Mouse (Mus musculus): ENCODE data around the gene Akap2.

Akap2 gene

DNA sequence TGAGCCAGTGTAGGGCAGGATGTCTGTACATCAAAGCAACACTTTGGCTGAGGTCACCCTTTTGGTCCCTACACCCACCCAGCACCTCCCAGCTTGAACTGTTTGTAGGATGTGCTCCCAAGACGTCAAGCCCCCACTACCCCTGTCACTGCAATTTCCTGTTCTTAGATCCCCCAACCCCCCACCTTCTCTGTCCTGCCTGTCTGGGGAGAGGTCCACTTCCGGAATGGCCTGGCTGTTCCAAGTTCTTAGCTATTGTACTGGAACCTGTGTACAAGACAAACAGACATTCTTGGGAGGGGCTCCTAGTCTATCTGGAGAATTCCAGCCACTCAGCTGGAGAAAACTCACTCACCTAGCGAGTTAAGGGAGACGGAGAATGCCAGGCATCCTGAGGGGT lies 116.7 kb downstream of the Akap2 start:
- DNase-seq (ENCODE audit: low spot score): no peak

DNA sequence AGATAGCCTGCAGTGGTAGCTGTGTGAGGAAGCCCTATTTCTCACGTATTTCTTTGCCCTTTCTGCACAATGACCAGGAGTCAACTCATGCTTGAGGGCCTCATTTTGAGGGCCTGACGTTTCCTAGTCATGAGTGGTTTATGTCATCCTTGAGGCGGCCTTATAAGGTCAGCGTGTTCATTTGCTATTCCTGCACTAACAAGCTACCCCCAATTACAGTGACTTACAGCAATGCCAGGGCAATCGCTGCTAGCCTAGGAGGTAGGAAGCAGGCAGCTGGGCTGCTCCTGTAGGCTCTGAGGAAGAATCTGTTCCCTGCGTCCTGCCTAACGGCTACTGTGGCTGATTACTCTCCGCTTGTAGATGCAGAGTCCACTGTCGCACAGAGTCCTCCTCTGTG lies 119.6 kb downstream of the Akap2 start:
- no peak for DNase-seq (ENCODE audit: low spot score)

DNA sequence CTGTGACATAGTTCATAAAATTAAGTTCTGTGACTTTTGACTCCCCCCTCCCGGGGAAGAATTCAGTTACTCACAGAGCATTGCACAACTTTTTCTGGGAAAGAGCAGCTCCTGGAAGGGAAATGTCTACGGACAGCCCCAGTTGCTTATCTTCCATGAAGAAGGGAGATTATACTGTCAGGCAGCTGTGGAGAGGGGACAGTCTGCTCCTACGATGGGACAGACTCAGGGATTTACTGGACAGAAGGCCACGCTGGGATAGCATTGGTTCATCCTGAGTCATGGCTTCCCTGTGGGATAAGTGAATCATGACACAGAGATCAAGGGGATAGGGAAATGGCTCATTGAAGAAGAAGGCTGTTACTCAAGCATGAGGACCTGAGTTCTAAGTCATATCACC lies 121.9 kb downstream of the Akap2 start:
- peak; percentile 65 for DNase-seq (ENCODE audit: low spot score)

DNA sequence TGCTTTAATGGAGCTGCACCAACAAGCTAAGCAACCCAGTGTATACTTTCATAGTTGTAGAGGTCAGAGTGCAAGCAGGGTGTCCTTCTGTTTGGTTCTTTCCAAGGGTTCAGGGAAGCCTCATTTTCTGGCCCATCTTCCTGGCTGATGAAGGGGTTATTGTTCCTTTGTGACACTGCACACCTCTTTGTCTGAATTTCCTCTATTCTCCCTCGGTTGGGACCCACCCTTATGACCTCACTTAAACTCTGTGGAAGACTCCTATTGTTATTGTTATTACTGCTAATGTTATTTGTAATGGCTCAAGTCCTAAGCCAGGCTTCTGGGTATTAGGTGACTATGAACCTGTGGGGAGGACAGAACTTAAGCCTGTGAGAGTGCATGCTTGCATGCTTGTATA lies 124.5 kb downstream of the Akap2 start:
- no peak for DNase-seq (ENCODE audit: low spot score)

DNA sequence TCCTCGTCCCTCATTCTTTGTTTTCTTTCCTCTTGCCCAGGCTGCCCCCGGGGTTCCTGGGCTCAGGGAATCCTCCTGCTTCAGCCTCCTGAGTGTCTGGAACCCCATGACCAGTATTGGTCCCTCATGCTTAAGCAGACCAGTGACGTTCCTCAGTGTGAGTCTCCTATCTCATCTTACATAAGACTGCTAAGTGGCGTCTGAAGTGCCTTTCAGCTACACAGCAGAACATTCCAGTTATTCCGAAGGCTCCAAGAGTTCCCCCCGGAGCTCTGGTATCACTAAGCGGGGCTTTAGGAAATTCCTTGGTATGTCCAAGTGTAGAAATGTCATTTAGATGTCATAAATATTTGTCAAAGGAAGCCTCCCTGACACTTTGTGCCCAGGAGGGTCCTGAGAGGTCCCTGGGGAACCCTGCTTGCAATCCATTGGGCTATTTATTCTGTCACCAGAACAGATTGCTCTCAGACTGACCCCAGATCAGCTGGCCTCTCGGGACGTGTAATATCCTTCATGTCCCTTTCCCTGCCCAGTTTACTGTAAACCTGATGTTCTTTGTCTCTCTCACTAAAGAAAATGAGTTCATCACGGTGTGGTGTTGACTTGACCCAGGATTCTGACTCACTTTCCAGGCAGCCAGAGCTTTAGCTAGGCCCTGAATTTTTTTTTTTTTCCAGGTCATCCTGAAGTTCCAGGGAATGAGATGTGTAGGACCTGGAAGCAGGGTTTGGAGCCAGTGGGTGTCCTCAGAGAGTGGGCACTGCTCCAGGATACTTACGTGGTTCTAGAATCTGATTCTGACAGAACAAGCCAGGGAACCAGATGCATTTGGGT lies 125.2 kb downstream of the Akap2 start:
- DNase-seq (ENCODE audit: low spot score): no peak

DNA sequence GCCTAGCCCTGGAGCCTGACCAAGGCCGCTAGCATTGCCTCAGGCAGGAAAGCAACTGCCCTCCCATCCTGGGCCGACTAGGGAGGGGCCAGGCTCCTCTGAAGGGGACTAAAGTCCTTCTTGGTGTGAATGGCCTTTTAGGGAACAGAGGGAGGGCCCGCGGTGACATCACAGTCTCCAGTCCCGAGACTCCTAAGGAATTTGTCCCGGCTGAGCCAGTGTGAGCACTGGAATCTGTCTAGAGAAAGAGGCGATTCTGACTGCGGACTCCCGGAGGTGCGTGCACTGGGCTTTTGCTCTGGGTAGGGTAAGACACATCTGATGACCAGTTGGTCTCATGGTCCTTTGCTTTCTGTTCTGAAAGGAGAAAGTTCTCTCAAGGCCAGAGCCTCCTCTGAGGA lies 127.6 kb downstream of the Akap2 start:
- peak; percentile 86 for DNase-seq (ENCODE audit: low spot score)

DNA sequence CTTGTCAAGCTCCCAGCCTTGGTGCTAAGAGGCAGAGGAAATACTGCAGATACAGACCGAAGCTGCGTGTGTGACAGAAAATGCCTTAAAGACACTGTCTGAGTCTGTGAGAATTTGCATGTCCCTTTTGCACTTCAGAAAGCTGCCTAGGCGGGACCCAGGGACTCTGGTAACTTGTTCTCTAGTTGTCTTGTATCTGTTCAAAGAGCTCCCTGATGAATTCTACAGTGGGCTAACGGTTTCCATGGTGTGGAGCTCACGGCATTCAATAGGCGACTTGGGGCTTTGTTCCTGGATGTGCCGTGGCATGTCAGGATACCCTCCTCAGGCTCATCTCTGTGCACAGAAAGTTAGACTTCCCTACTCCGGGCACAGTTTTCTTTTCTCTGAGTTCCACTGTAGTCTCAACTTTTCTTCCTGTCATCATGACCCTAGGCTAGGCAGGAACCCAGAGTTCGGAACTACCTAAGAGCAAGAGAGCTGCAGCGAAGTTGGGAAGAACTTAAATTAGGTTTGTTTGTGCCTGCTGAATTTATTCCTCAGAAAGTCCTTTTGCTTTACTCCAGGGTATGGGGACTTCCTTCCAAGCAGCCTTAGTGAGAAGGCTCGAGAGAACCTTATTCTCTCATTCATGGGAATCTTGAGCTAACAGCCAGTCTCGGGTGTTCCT lies 128.2 kb downstream of the Akap2 start:
- no peak for DNase-seq (ENCODE audit: low spot score)

DNA sequence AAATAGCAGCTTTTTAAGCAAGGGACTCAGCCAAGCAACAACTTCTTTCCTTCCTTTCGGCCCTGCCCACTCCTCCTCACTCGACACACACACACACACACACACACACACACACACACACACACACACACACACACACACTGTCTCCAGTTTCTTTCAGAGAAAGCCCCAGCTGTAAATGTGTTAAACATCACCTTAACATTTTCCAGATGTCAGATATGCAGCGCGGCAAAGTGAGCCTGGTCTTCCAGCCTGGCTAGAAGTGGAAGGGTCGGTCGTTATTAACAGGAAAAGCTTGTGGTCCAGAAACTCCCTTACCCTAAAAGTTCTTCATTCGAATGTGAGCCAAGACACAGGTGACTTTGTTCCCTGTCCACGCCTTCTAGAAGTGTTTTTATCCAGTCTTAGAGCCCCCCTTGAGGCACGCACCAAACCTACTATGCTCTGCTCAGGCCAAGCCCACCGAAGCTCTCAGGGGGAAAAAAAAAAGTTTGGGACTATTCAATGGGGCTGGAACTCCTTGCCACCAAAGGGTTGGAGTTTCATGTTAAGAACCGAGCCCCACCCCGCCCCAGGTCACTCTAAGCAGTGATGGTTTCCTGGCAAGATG lies 129.0 kb downstream of the Akap2 start:
- no peak for DNase-seq (ENCODE audit: low spot score)

DNA sequence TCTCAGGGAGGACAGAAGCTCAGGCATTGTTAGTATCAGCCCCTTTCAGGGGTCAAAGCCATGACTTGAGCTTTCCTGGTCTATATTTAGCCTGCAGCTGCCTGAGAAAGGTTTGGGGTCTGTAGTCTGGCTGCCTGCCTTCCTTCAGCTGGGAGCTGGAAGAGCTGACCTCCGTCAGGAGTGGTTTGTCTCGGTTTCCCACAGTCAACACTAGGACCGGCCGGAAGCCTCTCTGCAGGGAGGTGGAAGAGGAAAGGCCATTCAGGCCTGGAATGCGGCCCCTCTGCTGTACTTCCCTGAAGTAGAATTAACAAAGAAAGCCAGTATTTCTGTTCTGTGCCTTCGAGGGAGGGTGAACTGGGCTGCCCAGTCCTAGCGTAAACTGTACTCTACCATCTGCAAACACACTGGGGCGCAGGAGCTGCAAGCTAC lies 129.6 kb downstream of the Akap2 start:
- DNase-seq (ENCODE audit: low spot score): no peak

DNA sequence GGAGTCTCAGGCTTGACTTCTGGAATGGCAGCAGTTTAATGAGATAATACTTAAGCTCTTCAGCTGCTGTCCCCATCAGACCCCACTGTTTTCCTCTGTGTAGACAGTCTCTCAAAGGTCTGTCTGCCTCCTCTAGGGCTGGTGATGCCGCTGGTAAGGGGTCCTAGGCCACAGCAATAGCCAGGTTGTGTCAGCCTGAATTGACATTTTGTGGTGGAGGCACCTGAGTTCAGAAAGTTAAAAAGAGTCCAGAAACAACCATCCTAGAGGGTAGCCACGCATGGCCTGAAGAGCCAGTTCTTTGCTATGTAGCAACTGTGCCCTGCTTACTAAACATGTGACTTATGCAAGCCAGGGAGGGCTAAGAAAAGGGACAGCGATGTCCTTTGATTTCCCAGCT lies 130.2 kb downstream of the Akap2 start:
- no peak for DNase-seq (ENCODE audit: low spot score)

DNA sequence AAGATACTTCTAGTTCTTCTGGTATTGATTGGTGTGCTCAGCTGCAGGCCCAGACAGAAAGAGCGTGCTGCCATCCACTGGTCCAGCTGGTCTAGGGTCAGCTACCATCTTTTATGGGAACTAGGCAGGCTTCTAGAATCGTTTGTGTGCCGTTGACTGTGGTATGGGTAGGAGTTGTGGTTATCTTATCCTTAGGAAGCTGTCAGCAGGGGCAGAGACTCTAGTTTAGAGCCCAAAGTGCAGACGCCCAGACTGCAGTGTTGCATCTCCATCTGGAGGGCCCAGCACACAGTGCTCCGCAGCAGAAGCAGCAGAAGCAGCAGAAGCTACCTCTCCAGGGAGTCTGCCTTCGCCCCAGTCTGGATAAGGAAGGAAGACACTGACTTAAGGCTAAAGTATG lies 132.0 kb downstream of the Akap2 start:
- DNase-seq (ENCODE audit: low spot score): no peak

DNA sequence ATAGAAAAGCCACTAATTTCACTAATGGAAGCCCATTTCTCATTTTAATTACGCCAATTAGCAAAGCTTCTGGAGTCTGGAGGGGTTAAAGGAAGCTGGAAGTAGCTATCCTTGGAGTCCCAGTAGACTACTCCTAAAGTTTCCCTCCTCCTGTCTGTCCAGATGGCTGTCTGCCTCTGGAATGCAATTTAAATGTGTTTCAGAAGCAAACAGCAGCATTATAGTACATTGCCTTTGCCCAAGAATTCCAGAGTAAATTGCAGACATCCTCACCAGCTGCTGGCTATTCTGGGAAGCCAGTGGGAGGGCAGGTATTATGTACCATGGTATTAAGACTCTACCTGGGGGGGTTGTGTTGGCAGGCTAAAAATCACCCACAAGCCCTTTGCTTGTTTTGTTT lies 134.3 kb downstream of the Akap2 start:
- DNase-seq (ENCODE audit: low spot score): no peak

DNA sequence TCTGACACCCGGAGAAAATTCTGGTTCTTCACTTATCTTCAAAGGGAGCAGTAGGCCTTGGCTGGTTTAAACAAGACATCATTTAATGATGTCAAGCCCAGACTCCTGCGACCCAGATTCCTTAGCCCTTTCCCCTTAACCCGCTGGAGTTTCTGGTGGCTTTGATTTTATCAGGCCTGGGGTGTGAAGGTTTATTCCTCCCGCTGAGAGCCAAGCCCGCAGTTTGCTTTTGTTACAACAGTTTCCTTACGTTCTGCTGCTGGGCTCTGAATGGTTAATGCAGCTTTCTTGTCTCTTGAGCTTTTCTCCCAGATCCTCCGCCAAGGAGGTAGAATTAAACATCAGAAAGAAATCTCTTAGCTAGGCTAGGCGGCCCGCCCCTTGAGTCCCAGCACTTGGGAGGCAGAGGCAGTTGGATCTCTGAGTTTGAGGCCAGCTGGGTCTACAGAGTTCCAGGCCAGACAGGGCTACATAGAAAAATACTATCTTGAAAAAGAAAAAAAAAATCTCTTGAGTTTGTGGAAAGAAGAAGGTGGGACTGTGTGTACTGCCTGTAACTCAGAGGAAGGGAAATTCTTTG lies 135.1 kb downstream of the Akap2 start:
- DNase-seq (ENCODE audit: low spot score): no peak

DNA sequence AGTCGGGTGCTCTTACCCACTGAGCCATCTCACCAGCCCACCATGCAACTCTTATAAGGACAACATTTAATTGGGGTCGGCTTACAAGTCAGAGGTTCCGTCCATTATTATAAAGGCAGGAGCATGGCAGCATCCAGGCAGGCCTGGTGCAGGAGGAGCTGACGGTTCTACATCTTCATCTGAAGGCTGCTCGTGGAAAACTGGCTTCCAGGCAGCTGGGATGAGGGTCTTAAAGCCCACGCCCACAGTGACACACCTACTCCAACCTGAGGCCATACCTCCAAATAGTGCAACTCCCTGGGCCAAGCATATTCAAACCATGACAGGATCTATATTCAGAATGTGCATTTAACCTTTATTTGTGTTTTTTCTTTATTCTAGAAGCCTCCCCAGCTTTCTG lies 136.7 kb downstream of the Akap2 start:
- DNase-seq (ENCODE audit: low spot score): no peak

DNA sequence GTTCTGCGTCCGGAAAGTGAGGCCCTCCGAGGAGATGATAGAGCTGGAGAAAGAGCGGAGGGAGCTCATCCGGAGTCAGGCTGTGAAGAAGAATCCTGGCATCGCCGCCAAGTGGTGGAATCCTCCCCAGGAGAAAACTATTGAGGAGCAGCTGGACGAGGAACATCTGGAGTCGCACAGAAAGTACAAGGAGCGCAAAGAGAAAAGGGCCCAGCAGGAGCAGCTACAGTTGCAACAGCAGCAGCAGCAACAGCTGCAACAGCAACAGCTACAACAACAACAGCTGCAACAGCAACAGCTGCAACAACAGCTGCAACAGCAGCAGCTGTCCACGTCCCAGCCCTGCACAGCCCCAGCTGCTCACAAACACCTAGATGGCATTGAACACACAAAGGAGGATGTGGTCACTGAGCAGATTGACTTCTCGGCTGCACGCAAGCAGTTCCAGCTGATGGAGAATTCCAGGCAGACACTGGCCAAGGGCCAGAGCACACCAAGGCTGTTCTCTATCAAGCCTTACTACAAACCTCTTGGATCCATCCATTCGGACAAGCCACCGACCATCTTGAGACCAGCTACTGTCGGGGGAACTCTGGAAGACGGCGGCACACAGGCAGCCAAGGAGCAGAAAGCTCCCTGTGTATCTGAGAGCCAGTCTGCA lies 138.0 kb downstream of the Akap2 start:
- no peak for DNase-seq (ENCODE audit: low spot score)

DNA sequence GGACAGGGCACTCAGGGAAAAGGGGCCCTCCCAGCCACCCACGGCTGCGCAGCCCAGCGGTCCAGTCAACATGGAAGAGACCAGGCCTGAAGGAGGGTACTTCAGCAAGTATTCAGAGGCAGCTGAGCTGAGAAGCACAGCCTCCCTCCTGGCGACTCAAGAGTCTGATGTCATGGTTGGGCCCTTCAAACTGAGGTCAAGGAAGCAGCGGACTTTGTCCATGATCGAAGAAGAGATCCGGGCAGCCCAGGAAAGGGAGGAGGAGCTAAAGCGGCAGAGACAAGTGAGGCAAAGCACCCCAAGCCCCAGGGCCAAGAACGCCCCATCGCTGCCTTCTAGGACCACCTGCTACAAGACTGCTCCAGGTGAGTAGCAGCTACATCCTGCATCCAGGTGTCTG lies 139.2 kb downstream of the Akap2 start:
- no peak for DNase-seq (ENCODE audit: low spot score)

DNA sequence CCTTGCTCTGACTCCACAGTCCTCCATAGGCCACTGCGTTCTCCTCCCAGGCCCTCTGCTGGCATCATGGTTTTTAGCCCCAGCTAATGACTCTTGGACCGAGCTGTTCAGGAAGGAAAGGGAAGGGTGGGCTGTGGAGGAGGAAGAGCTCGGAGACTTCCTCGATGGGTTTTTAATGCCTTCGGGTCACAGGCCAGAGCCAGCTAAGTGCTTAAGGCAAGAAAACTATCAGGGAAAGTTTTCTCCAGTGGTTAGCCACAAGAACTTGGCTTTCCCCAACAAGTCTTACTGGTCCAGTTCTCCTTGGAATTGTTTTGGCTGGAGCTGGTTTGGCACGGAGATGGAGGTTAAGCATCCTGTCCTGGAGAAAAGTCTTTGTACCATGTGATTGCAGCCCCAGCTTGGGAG lies 142.8 kb downstream of the Akap2 start:
- DNase-seq (ENCODE audit: low spot score): no peak

DNA sequence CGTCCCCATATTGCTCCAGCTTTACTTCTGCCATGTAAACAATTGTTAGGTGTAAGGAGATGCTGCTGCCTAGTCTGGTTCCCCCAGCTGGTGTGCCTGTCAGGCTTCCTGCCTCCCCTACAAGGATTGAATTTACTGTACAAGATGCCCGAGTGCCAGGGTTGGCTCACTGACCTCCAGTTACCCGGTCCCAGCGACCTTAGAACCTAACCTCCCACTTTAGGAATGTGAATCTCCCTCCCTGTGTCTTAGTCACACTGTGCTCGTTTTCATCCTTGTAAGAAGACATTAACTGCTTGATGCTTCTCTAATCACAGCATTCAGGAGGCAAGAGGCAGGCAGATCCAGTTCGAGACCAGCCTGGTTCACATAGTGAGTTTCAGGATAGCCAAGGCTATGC lies 143.7 kb downstream of the Akap2 start:
- DNase-seq (ENCODE audit: low spot score): no peak

DNA sequence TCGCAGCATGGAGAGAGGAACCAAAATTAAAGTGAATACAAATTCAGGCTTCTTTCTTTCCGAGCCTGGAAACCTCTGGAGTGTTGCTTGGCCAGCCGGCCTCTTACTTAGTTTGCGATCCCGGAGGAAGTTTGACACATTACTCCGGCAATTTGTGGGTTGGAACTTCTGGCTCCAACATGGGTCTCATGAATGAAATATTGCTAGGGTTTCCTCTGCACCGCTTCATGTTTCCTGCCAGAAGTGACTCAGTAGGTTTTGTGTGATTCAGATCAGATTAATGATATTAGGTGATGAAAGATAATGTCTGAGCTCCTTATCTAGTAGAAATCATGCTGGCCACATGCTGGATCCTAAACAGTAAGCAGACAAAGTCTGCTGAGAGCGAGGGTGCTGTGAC lies 144.4 kb downstream of the Akap2 start:
- peak; percentile 62 for DNase-seq (ENCODE audit: low spot score)

DNA sequence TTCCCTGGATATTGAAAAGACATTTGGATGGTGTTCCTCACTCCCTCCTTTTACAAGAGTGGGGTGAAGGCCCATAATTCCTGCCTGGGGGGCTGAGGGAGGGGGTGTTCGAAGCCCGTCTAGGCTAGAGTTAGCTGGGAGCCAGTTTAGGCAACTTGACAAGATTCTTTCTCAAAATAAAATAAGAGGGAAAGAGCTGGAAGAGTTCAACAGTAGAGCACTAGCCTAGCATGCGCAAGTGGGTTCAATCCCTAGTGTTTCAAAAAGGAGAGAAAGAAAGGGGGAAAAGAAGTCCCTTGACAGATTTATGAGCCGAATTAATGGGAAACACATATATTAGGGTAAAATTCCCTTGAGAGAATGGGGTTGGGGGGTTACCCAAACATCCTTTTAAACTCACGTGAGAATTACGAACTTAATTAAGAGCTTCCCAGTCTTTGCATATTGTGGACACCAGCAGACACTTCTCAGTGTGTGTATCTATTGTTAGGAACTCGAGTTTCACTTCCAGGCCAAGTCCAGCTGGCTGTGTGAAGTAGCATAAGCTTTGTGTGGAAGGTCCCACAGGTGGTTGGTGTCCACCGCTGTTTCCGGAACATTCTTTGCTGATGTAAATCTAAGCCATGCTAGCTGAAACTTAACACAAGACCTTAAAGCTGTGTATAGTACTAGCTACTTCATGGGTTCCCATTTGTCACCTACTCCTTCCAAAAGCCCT lies 145.0 kb downstream of the Akap2 start:
- no peak for DNase-seq (ENCODE audit: low spot score)

DNA sequence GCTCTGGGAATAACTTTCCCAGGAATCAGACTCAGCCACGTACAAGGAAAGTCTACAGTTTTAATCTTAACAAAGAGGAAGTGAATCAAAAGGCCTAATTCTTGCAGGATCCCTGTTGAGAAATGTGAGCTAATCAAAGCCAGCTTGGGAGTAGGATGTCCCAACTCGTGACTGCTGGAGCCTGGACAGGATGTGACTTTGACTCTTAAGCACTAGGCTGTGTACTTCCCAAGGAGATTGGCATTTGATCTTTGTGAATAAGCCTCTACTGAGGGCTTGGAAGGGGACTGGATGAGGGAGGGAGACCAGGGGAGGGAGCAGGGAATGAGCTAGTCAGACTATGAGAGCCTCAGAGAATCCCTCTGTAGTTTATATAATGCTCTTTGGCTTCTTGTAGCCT lies 148.6 kb downstream of the Akap2 start:
- DNase-seq (ENCODE audit: low spot score): peak; percentile 56

DNA sequence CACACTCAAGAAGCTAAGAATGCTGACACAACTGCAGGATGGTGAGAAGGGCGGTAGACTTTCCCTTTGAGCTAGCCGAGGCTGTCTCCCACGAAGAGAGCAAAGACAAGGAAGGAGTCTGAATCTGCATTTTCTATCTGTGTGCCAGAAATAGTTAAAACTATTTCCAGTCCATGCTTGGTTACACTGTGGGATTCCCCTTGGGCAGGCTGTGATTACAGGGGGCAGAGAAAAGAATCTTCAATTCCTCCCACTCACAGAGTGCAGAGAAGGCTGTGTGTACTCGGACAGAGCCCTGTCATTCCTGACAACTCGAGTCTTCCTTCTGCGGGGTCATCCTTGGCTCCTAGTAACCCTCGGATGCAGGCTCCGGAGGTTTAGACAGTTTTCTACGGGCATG lies 149.5 kb downstream of the Akap2 start:
- DNase-seq (ENCODE audit: low spot score): no peak

All from adipocyte (in vitro differentiated cells).